Mouse (Mus musculus) ES-E14 (cell line): ENCODE results near the gene Aldh9a1. TPM values are rescaled to one million over a fixed set of nuclear protein-coding genes. Genes with fewer than 3 reads are reported as not detected.

Experiments used
- DNase-seq: peaks from one replicate; pipeline ENCODE4 v3.0.0-alpha.2; 2013; ENCODE audit warnings: low read depth, low spot score
- H3K27ac ChIP-seq: 2 replicates; pipeline ENCODE4 v1.5.1; 2012; ENCODE audit warnings: low read depth, mild to moderate bottlenecking, low read length, moderate library complexity, mixed read lengths; ENCODE audit not compliant: poor library complexity, insufficient read depth, severe bottlenecking
- H3K36me3 ChIP-seq: 2 replicates; pipeline ENCODE4 v1.6.1; 2012; ENCODE audit warnings: mild to moderate bottlenecking, low read length, moderate library complexity, mixed read lengths; ENCODE audit not compliant: control insufficient read depth, poor library complexity, insufficient read depth, severe bottlenecking
- H3K4me1 ChIP-seq, 2 experiments: fragments of 150-350 bp in 1 of 2; sonication (generic) in 1 of 2; 2 replicates each; pipeline ENCODE4 v1.6.1; 2012; ENCODE audit warnings: low read length in 2 of 2, mild to moderate bottlenecking in 1 of 2, mixed read lengths in 1 of 2; ENCODE audit not compliant: control insufficient read depth in 2 of 2, insufficient read depth in 2 of 2, poor library complexity in 1 of 2
- H3K4me3 ChIP-seq, 2 experiments: fragments of 150-350 bp in 1 of 2; sonication (generic) in 1 of 2; 2 replicates each; pipeline ENCODE4 v1.5.1; 2012; ENCODE audit warnings: low read length in 2 of 2, low read depth in 1 of 2, mild to moderate bottlenecking in 1 of 2, mixed read lengths in 1 of 2; ENCODE audit not compliant: insufficient read depth in 1 of 2, poor library complexity in 1 of 2, severe bottlenecking in 1 of 2
- H3K9ac ChIP-seq: 2 replicates; pipeline ENCODE4 v1.6.1; 2012; ENCODE audit warnings: low read depth, mild to moderate bottlenecking, low read length, mixed read lengths; ENCODE audit not compliant: poor library complexity, insufficient read depth, severe bottlenecking
- H3K9me3 ChIP-seq: fragments of 150-350 bp; sonication (generic); 2 replicates; pipeline ENCODE4 v1.6.1; 2012; ENCODE audit warnings: low read depth, mild to moderate bottlenecking, low read length; ENCODE audit not compliant: control insufficient read depth, insufficient read depth
- CHD2 ChIP-seq: IDR thresholded peaks from 2 replicates; pipeline ENCODE4 v1.6.1; 2014; ENCODE audit warnings: mild to moderate bottlenecking, low read depth, low read length, inconsistent platforms
- HCFC1 ChIP-seq: IDR thresholded peaks from 2 replicates; pipeline ENCODE4 v1.6.1; 2012; ENCODE audit warnings: low read length, inconsistent platforms, borderline replicate concordance; ENCODE audit not compliant: insufficient read depth
- MAFK ChIP-seq: IDR thresholded peaks from 2 replicates; pipeline ENCODE4 v1.6.1; 2014; ENCODE audit warnings: mild to moderate bottlenecking, low read depth, low read length, inconsistent platforms; ENCODE audit not compliant: insufficient read depth
- ZC3H11A ChIP-seq: IDR thresholded peaks from 2 replicates; pipeline ENCODE4 v1.6.1; 2012; ENCODE audit warnings: low read depth, mild to moderate bottlenecking, inconsistent platforms, low read length, borderline replicate concordance
- ZNF384 ChIP-seq: IDR thresholded peaks from 2 replicates; pipeline ENCODE4 v1.6.1; 2012; ENCODE audit warnings: low read depth, low read length, inconsistent platforms
- in situ Hi-C, 2 experiments: fragments of 600-800 bp; cut with MboI; formaldehyde crosslinking; loops; one replicate each; pipeline ENCODE4 v1.15.1; 2025; ENCODE audit warnings: low sequenced_read_pairs in 2 of 2, inconsistent platforms in 1 of 2; ENCODE audit not compliant: unreplicated experiment in 2 of 2
- total RNA-seq: library from RNA; depleted of rRNA; stranded (reverse); fragments of 300-350 nt; gene quantifications from 2 replicates; pipeline ENCODE4 v1.2.3, GENCODE M21; 2012

Gene Aldh9a1
- total RNA-seq, 1 experiment, result 26.8 TPM

DNA sequence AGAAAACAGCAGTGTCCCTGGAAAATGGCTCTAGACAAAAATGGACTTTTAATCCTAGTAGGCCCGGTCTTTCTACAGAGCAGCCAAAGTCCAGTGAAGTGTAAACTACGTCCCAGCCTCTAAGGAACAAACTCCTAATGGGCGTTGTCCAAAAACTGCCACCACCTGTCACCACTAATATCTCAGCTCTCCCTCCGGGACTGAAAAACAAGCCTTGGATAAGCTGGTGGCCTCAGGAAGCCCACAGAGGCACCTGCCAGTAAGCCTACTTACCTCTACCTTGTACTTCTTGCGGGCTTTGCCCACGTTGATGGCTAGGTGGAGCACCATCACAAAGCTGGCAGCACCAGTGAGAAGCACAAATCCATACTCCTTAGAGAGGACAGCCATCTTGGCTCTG is 28.2 kb downstream of the Aldh9a1 start:
- Histone ChIP-seq H3K9ac (no peak overlapping the region), H3K27ac (no peak overlapping the region), H3K4me3 (no peak overlapping the region), H3K4me1 (peaks cover 5 to 15% of the 10 kb centered on the region in 2 experiments; a peak in 2 of 4 replicates), H3K36me3 (no peaks in the 10 kb centered on the region), H3K9me3 (no peaks in the 10 kb centered on the region)
- in situ Hi-C loops, result no loop called here
- DNase-seq, result no peak
- TF ChIP-seq CHD2 (no peak), HCFC1 (no peak), ZC3H11A (no peak), MAFK (no peak), ZNF384 (no peak)

- H3K4me3 ChIP-seq, result no peak overlapping the region
These were observed 30.0 kb downstream of the Aldh9a1 start for GRCm38 (mm10) chr1:167379751-167380150.

DNA sequence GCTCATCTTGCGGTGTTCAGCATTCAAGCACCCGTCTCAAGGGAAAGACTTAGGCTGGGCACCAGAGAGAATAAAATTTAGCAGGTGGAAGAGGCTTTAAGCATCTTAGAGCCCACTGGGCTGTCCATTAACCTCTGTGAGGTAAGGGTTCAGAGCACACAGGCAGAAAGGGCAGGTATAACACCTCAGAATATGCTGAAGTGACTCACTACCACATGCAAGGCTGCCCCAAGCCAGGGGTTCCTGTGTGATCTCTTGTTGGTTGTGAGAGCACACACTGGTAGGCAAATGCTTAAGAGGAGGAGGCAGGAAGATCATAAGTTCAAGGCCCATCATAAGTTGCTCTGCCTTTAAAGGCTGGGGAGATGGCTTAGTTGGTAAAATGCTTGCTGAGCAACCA is 30.4 kb downstream of the Aldh9a1 start:
- H3K4me3 ChIP-seq, result no peak overlapping the region
- H3K4me1 ChIP-seq, result peaks cover 3 to 5% of the 10 kb centered on the region in 2 experiments; a peak in 2 of 4 replicates
- DNase-seq, result no peak
- in situ Hi-C loops, result no loop called here
- TF ChIP-seq ZC3H11A, result no peak
- no peak for TF ChIP-seq HCFC1
- no peak for TF ChIP-seq CHD2
- no peak for TF ChIP-seq ZNF384
- TF ChIP-seq MAFK, result no peak
- no peaks in the 10 kb centered on the region for H3K9me3 ChIP-seq
- no peaks in the 10 kb centered on the region for H3K36me3 ChIP-seq
- no peak overlapping the region for H3K27ac ChIP-seq
- no peak overlapping the region for H3K9ac ChIP-seq

More at GRCm38 (mm10) chr1:167379751-167380150, 30.0 kb downstream of the Aldh9a1 start:
- Histone ChIP-seq H3K36me3 (no peaks in the 10 kb centered on the region), H3K9ac (no peak overlapping the region), H3K4me1 (peaks cover 3 to 8% of the 10 kb centered on the region in 2 experiments; a peak in 2 of 4 replicates), H3K27ac (no peak overlapping the region), H3K9me3 (no peaks in the 10 kb centered on the region)
- DNase-seq, result no peak
- in situ Hi-C loops, result no loop called here
- TF ChIP-seq HCFC1, result no peak
- no peak for TF ChIP-seq MAFK
- TF ChIP-seq ZC3H11A, result no peak
- no peak for TF ChIP-seq CHD2
- TF ChIP-seq ZNF384, result no peak

GRCm38 (mm10) chr1:167381050-167382015 is 31.5 kb downstream of the Aldh9a1 start:
- no peak for TF ChIP-seq HCFC1
- no peak for TF ChIP-seq MAFK
- no peak for TF ChIP-seq ZNF384
- no peak for TF ChIP-seq ZC3H11A
- TF ChIP-seq CHD2, result no peak
- Histone ChIP-seq H3K4me3 (no peak overlapping the region), H3K36me3 (no peaks in the 10 kb centered on the region), H3K4me1 (peaks cover 3 to 5% of the 10 kb centered on the region in 2 experiments; a peak in 2 of 4 replicates), H3K9ac (no peak overlapping the region), H3K9me3 (no peaks in the 10 kb centered on the region), H3K27ac (no peak overlapping the region)
- in situ Hi-C loops, result no loop called here
- DNase-seq, result no peak

DNA sequence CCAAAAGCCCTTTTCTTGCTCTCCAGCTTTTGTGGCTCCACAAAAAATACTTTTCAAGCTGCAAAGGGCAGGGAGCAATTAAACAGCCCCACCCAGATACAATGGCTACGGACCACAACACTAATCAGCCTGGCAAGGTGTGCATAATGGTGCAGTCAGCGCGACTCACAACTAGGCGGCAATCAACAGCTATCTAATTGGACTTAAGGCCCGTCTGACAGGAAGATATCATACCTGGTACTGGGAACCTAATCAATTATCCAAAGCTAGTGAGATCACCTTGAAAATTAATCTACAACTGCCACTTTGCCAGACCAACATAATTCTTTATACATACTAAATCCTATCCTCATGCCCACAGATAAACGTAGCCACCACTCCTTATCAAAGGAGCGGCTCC is 32.5 kb downstream of the Aldh9a1 start:
- H3K9me3 ChIP-seq, result no peaks in the 10 kb centered on the region
- H3K4me1 ChIP-seq, result peaks cover 3 to 5% of the 10 kb centered on the region in 2 experiments; a peak in 2 of 4 replicates
- H3K36me3 ChIP-seq, result no peaks in the 10 kb centered on the region
- H3K27ac ChIP-seq, result no peak overlapping the region
- H3K4me3 ChIP-seq, result no peak overlapping the region
- DNase-seq, result no peak
- no peak for TF ChIP-seq CHD2
- no peak for TF ChIP-seq HCFC1
- TF ChIP-seq MAFK, result no peak
- no peak for TF ChIP-seq ZNF384
- TF ChIP-seq ZC3H11A, result no peak
- in situ Hi-C loops, result no loop called here
- H3K9ac ChIP-seq, result no peak overlapping the region
